Mouse (Mus musculus) brain, embryonic 14.5 days (tissue): ENCODE data around the gene Itga9.

Experiments used
- CTCF ChIP-seq: fragments of 200-500 bp; IDR thresholded peaks from 2 replicates; pipeline ENCODE4 v1.5.1; 2012; ENCODE audit warnings: inconsistent platforms, mild to moderate bottlenecking, moderate library complexity, borderline replicate concordance; ENCODE audit not compliant: insufficient read depth, insufficient read length; ENCODE audit errors: extremely low read depth
- POLR2A ChIP-seq: fragments of 200-500 bp; IDR thresholded peaks from 2 replicates; pipeline ENCODE4 v1.6.1; 2012; ENCODE audit warnings: mild to moderate bottlenecking, inconsistent platforms, borderline replicate concordance; ENCODE audit not compliant: poor library complexity, insufficient read depth, insufficient read length, severe bottlenecking; ENCODE audit errors: extremely low read depth

DNA sequence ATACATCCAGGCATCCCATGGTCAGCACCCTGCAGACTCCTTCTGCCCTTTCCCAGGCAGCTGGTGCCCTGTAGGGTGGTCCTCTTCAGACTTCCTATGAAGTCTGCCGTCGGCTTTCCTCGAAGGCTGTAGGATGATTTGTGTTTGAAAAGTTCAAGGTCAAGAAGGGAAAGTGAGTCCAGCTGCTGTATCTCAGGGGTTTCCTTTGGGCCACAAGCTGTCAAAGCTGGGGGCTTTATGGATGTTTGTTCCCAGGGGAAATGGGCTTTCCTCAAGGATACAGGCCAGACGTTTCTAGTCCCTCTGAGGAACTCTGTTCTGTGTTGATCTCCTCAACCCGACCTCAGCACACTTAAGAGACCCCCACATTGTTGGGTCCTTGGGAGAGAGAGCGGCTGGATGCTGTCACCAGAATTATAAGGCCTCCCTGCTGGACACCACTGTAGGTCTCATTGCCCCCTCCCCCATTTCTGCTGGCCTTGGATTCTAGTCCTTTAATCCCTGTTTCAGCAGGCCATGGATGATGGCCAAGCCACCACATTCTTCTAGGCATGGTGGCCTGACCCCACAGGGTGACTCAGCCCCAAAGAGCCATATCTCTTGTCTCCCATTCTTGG, 23.4 kb downstream of the Itga9 start:
- TF ChIP-seq POLR2A (no peak), CTCF (no peak)
